Mouse (Mus musculus): ENCODE measurements at regions not wholly inside any gene's neighbourhood (a gene's known extent, or its start where the extent isn't known, plus 50 kb on each side); places are given as distances from the start of the nearest gene placed in this dataset.
A peak's percentile ranks its signal among the peaks of the same experiment; 100 is the strongest.

DNA sequence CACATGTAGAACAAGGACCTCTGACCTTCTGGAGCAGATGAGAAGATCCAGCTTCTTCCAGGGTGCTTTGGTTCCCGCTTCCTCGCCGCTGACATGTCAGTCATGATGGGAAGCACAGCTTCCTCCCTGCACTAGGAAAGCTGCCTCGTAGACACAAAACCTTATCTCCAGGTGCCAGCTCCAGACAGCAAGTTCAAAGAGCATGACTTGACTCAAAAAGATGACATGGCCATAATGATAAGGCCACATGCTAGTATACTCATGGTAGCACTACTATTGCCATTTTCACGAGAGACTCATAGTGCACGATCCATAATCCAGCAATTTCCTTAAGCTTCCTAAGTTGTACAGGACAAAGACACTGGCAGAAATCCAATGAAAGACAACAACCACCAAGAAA, 272.1 kb downstream of the Gm9195 start:
- no peaks in the 10 kb centered on the region for H3K9me3 ChIP-seq
- H3K4me1 ChIP-seq (replicated peaks) = no peaks in the 10 kb centered on the region
- H3K9ac ChIP-seq (replicated peaks) = no peak overlapping the region
- no peak for ATAC-seq (ENCODE audit: insufficient number of reproducible peaks, insufficient read depth, low FRiP score, low TSS enrichment, low read depth)
- H3K36me3 ChIP-seq = no peaks in the 10 kb centered on the region
- H3K27ac ChIP-seq = no peak overlapping the region
- WGBS = 91% methylated on average over 6 of the region's 6 CpGs
- H3K27me3 ChIP-seq = no peaks in the 10 kb centered on the region
- no peak overlapping the region for H3K4me2 ChIP-seq
- H3K4me3 ChIP-seq (replicated peaks) = no peak overlapping the region

DNA sequence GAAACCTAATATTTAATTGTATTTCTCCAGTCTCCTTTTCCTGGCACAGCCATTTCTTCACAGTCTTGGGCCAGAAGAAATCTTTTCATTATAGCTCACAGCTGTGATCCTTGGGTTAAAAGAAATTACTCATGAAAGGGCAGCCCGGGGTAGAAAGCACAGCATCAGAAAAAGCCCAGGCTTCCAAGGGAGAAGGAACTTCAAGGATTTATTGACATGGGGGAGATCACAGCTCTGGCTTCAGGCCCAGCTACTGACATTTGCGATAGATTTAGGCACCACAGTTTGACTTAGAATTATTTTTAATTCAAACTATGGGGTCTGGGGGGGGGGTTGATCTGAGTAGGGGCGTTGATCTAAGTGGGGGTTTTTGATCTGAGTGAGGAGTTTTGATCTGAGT, 291.3 kb downstream of the Gm9195 start:
- no peak overlapping the region for H3K9ac ChIP-seq (replicated peaks)
- 66% methylated on average over 3 of the region's 3 CpGs for WGBS
- H3K4me3 ChIP-seq (replicated peaks) = no peak overlapping the region
- H3K9me3 ChIP-seq = no peaks in the 10 kb centered on the region
- no peak for ATAC-seq (ENCODE audit: insufficient number of reproducible peaks, insufficient read depth, low FRiP score, low TSS enrichment, low read depth)
- H3K27me3 ChIP-seq = no peaks in the 10 kb centered on the region
- H3K27ac ChIP-seq = no peak overlapping the region
- no peaks in the 10 kb centered on the region for H3K36me3 ChIP-seq
- H3K4me2 ChIP-seq = no peak overlapping the region
- no peaks in the 10 kb centered on the region; the same call in 1 of the 2 replicates for H3K4me1 ChIP-seq (replicated peaks)

DNA sequence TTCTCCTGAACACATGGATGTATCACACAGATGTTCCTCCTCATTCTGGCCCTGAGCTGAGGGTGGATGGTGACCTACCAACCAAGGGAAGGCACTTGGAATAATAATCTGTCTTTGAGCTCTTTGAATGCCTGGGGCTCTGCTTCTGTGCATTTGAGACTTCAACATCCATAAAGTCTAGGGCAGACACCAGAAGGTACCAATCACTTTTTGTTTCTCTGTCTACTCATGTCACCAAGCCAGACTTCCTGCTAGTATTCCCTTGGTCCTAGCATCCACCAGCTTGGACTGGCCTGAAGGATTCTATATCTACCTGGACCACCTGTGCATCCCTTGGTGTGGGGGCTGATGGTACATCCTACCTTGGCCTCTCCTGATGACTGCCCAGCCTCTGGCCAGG, 291.7 kb downstream of the Gm9195 start:
- no peaks in the 10 kb centered on the region for H3K36me3 ChIP-seq
- no peaks in the 10 kb centered on the region for H3K27me3 ChIP-seq
- no peak overlapping the region for H3K4me2 ChIP-seq
- no peak overlapping the region for H3K9ac ChIP-seq (replicated peaks)
- H3K4me1 ChIP-seq (replicated peaks) = no peaks in the 10 kb centered on the region; the same call in 1 of the 2 replicates
- H3K9me3 ChIP-seq = no peaks in the 10 kb centered on the region
- H3K4me3 ChIP-seq (replicated peaks) = no peak overlapping the region
- no peak overlapping the region for H3K27ac ChIP-seq
- no peak for ATAC-seq (ENCODE audit: insufficient number of reproducible peaks, insufficient read depth, low FRiP score, low TSS enrichment, low read depth)

- no peaks in the 10 kb centered on the region for H3K9me3 ChIP-seq
- no peaks in the 10 kb centered on the region for H3K27me3 ChIP-seq
- H3K4me3 ChIP-seq (replicated peaks) = no peak overlapping the region
- WGBS = 36% methylated on average over 7 of the region's 7 CpGs
- no peak for ATAC-seq (ENCODE audit: insufficient number of reproducible peaks, insufficient read depth, low FRiP score, low TSS enrichment, low read depth)
- no peak overlapping the region for H3K9ac ChIP-seq (replicated peaks)
- H3K4me2 ChIP-seq = no peak overlapping the region
- no peak overlapping the region for H3K27ac ChIP-seq
- H3K36me3 ChIP-seq = no peaks in the 10 kb centered on the region
- no peaks in the 10 kb centered on the region; the same call in 1 of the 2 replicates for H3K4me1 ChIP-seq (replicated peaks)
Observed at GRCm38 (mm10) chr14:72197972-72198371, 293.7 kb downstream of the Gm9195 start.

DNA sequence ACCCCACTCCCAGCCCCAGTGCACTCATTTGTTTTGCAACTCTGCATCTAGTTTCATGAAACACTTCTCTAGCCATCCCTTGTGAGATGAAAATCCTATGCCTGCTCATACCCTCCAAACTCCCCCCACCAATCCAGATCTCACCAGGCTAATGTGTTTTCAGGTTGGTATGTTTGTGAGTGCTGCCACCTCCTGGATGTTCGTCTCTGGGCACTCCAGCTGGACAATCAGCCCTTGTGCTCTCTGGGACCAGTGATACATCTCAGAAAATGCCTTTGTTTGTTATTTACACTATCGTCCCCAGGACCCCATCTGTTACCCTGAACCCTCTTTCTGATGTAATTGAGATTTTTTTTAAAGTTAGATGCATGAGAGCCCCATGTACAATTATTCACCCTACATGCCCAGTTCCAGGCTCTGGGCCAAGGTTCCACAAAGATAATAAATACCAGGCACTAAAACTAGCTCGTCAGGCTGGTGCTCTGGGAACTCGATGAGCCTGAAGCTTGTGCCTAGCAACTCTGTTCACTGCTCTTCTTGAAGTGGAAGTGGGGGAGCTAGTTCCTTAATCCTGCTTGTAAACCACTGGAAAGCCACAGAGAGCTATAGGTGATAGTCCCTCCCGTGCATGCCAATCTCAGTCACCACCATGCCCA, 304.2 kb downstream of the Gm9195 start:
- no peaks in the 10 kb centered on the region for H3K27me3 ChIP-seq
- H3K9me3 ChIP-seq = no peaks in the 10 kb centered on the region
- H3K27ac ChIP-seq = no peak overlapping the region
- H3K36me3 ChIP-seq = no peaks in the 10 kb centered on the region
- no peak overlapping the region for H3K9ac ChIP-seq (replicated peaks)
- WGBS = 20% methylated on average over 5 of the region's 5 CpGs
- 0 out of 2 replicates have a peak, but pooled peaks cover 3% of the 10 kb centered on the region for H3K4me1 ChIP-seq (replicated peaks)
- H3K4me2 ChIP-seq = no peak overlapping the region
- no peak for ATAC-seq (ENCODE audit: insufficient number of reproducible peaks, insufficient read depth, low FRiP score, low TSS enrichment, low read depth)
- no peak overlapping the region for H3K4me3 ChIP-seq (replicated peaks)

DNA sequence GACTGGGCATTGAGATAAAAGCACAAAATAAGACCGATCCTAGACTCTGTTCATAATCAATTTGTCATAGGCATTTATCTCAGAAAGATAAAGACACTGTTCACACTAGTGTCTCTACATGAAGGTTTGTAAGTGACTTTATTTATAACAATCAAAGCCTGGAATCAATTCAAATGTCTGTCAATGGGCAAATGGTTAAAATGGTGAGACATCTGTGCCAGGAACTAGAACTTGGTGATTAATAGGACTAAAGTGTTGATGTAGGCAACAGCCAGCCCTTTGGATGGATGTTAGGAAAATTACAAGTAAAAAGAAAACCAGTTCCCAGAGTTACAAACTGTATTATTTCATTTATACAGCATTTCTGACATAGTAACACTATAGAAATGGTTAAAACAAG, 315.9 kb downstream of the Gm9195 start:
- no peaks in the 10 kb centered on the region; the same call in 1 of the 2 replicates for H3K27me3 ChIP-seq
- ATAC-seq (ENCODE audit: insufficient number of reproducible peaks, insufficient read depth, low FRiP score, low TSS enrichment, low read depth) = no peak
- no peaks in the 10 kb centered on the region for H3K36me3 ChIP-seq
- WGBS = 96% methylated on average over 1 of the region's 1 CpGs
- H3K9me3 ChIP-seq = no peaks in the 10 kb centered on the region
- H3K4me3 ChIP-seq (replicated peaks) = no peak overlapping the region
- H3K27ac ChIP-seq = no peak overlapping the region
- H3K4me1 ChIP-seq (replicated peaks) = no peaks in the 10 kb centered on the region
- no peak overlapping the region for H3K4me2 ChIP-seq
- H3K9ac ChIP-seq (replicated peaks) = no peak overlapping the region

GRCm38 (mm10) chr14:72172549-72173405, 318.9 kb downstream of the Gm9195 start:
- no peak for ATAC-seq (ENCODE audit: insufficient number of reproducible peaks, insufficient read depth, low FRiP score, low TSS enrichment, low read depth)
- no peaks in the 10 kb centered on the region for H3K9me3 ChIP-seq
- H3K9ac ChIP-seq (replicated peaks) = no peak overlapping the region
- no peak overlapping the region for H3K27ac ChIP-seq
- no peak overlapping the region for H3K4me3 ChIP-seq (replicated peaks)
- no peak overlapping the region for H3K4me2 ChIP-seq
- no peaks in the 10 kb centered on the region for H3K4me1 ChIP-seq (replicated peaks)
- no peaks in the 10 kb centered on the region for H3K36me3 ChIP-seq
- 34% methylated on average over 20 of the region's 20 CpGs for WGBS
- no peaks in the 10 kb centered on the region; the same call in 1 of the 2 replicates for H3K27me3 ChIP-seq

DNA sequence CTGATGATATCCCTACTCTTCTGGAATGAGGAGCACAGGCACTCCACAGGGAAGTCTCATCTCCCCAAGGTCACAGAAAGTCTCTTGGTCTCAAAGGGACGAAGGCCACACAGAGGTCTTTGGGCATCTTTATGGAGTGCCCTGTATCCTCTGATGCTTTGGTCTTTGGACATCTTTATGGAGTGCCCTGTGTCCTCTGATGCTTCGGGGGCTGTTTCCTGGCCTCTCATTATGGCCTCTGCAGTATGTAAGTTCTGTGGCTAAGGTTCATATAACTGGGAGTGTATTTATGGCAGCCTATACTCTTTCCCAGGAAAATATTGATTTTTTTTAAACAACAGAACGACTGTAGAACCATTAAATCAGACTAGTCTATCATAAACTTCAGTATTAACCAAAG, 319.9 kb downstream of the Gm9195 start:
- Histone ChIP-seq H3K27ac (no peak overlapping the region), H3K4me1 (replicated peaks) (peaks cover 6% of the 10 kb centered on the region), H3K9ac (replicated peaks) (no peak overlapping the region), H3K27me3 (no peaks in the 10 kb centered on the region; the same call in 1 of the 2 replicates), H3K4me3 (replicated peaks) (no peak overlapping the region), H3K36me3 (no peaks in the 10 kb centered on the region), H3K9me3 (no peaks in the 10 kb centered on the region), H3K4me2 (no peak overlapping the region)
- WGBS = 43% methylated on average over 3 of the region's 3 CpGs
- ATAC-seq (ENCODE audit: insufficient number of reproducible peaks, insufficient read depth, low FRiP score, low TSS enrichment, low read depth) = no peak

DNA sequence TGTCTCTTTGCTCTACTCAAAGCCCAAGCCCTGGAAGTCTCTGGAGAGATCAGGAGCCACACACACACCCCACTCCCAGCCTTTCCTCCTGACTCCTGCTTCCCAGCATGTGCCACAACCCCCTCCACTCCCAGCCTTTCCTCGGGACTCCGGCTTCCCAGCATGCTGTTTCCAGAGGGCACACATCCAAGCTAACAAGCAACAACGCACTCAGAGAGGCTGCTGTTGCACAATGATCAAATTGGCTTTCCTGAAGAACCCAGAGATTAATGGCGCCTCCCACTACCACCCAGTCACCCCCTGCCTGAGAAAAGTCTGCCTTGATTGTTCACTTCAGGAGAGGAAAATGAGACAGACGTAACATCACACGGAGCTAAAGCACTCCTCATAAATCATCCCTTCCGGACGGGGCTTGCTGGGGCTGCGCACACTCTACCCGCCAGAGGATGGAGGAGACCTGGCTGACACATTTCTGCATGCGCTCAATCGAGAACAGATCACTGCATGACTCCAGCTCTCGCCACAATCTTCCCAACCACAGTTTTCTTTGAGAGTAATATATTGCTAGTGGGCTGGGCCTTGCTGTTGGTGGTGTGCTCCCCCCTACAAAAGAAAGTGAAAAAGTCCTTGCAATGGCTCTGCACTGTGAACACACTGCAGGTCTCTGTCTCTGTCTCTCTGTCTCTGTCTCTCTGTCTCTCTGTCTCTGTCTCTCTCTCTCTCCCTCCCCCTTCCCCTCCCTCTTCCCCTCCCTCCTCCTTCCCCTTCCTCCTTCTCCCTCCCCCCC, 332.9 kb downstream of the Gm9195 start:
- Histone ChIP-seq H3K9me3 (no peaks in the 10 kb centered on the region), H3K27ac (0 out of 2 replicates have a peak overlapping the region, but pooled peaks have one; percentile 13), H3K4me2 (peak overlapping the region; percentile 52), H3K9ac (replicated peaks) (no peak overlapping the region), H3K4me1 (replicated peaks) (peaks cover 12% of the 10 kb centered on the region), H3K36me3 (no peaks in the 10 kb centered on the region), H3K27me3 (no peaks in the 10 kb centered on the region; the same call in 1 of the 2 replicates), H3K4me3 (replicated peaks) (peak overlapping the region; percentile 24)
- ATAC-seq (ENCODE audit: insufficient number of reproducible peaks, insufficient read depth, low FRiP score, low TSS enrichment, low read depth) = peak; percentile 77
- 5% methylated on average over 13 of the region's 13 CpGs for WGBS

DNA sequence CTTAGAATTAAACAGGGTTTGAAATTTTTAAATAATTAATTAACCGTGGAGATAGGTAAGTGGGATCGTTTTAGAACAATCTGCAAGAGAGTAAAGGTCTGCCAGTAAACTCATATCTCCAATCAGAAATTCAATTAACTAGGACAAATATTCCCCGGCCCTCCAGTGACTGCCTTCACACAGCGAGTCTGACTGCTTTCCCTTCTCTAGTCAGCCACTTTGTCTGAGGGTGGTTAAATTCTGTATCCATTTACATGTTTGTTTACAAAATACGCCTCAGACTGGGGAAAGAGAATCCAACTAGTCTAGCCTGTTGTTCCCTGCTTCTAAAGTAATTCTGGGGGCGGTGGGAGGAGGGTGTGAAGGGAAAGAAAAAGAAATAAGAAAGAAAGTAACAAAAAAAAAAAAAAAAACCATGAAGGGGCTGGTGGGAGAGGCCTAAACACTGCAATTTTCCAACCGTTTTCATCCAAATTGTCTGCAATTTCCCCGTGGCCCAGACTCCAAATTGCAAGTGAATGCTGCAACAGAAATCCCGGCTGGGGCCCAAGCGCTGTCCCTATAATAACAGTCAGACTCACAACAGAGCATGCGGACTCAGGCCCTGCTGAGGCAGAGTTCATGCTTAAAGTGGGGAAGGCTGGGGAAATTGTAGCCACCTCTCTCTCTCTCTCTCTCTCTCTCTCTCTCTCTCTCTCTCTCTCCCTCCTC, 336.3 kb downstream of the Gm9195 start:
- WGBS = 37% methylated on average over 11 of the region's 11 CpGs
- Histone ChIP-seq H3K4me3 (replicated peaks) (no peak overlapping the region), H3K9ac (replicated peaks) (no peak overlapping the region), H3K27me3 (no peaks in the 10 kb centered on the region), H3K36me3 (no peaks in the 10 kb centered on the region), H3K9me3 (no peaks in the 10 kb centered on the region), H3K27ac (no peak overlapping the region), H3K4me1 (replicated peaks) (peaks cover 12% of the 10 kb centered on the region), H3K4me2 (no peak overlapping the region)
- ATAC-seq (ENCODE audit: insufficient number of reproducible peaks, insufficient read depth, low FRiP score, low TSS enrichment, low read depth) = no peak
